Mouse (Mus musculus) stomach, embryonic 16.5 days (tissue): ENCODE data around the gene Usp5. TPM values are rescaled to one million over a fixed set of nuclear protein-coding genes. Genes with fewer than 3 reads are reported as not detected.
A peak's percentile ranks its signal among the peaks of the same experiment; 100 is the strongest.

Experiments
- ATAC-seq: fragments of 200-750 bp; cut with Nextera tagmentation; 2 replicates; pipeline ENCODE4 v1.8.0; 2017; ENCODE audit warnings: moderate number of reproducible peaks, moderate TSS enrichment; ENCODE audit not compliant: insufficient read depth, low FRiP score
- H3K27ac ChIP-seq: fragments of 300-500 bp; sonication (generic); 2 replicates; pipeline ENCODE4 v1.5.1; 2014; ENCODE audit warnings: low read length
- H3K27me3 ChIP-seq: fragments of 300-500 bp; sonication (generic); 2 replicates; pipeline ENCODE4 v1.6.1; 2014; ENCODE audit warnings: low read length, control low read depth, mixed read lengths; ENCODE audit not compliant: control insufficient read depth, insufficient read depth
- H3K36me3 ChIP-seq: fragments of 300-500 bp; sonication (generic); 2 replicates; pipeline ENCODE4 v1.6.1; 2014; ENCODE audit warnings: low read length; ENCODE audit not compliant: control insufficient read depth, insufficient read depth
- H3K4me1 ChIP-seq: fragments of 300-500 bp; sonication (generic); 2 replicates; pipeline ENCODE4 v1.6.1; 2014; ENCODE audit warnings: low read length, control low read depth, mixed read lengths; ENCODE audit not compliant: control insufficient read depth, insufficient read depth
- H3K4me2 ChIP-seq: fragments of 300-500 bp; sonication (generic); 2 replicates; pipeline ENCODE4 v1.6.1; 2014; ENCODE audit warnings: low read depth, low read length, mixed read lengths
- H3K4me3 ChIP-seq: fragments of 300-500 bp; sonication (generic); replicated peaks from 2 replicates; pipeline ENCODE4 v1.5.1; 2014; ENCODE audit warnings: mild to moderate bottlenecking, low read length
- H3K9ac ChIP-seq: fragments of 300-500 bp; sonication (generic); 2 replicates; pipeline ENCODE4 v1.6.1; 2014; ENCODE audit warnings: low read length
- H3K9me3 ChIP-seq: fragments of 300-500 bp; sonication (generic); replicated peaks from 2 replicates; pipeline ENCODE4 v1.6.1; 2016; ENCODE audit warnings: low read length, control low read depth; ENCODE audit not compliant: control insufficient read depth
- WGBS: fragments of 180-500 bp; shearing (Covaris S2); extraction: QIAGEN DNeasy Blood & Tissue Kit; methylation state at CpG from one replicate; pipeline ENCODE4 v1.1.7; 2014; 5-methylcytosine and 5-hydroxymethylcytosine counted together
- polyA plus RNA-seq: library from polyadenylated mRNA; unstranded; fragments of >200 nt; fragmentation: Nextera tagmentation; extraction: Ambion mirVana; gene quantifications from 2 replicates; pipeline ENCODE4 v1.2.1, GENCODE M21; 2015

Usp5 gene
- polyA plus RNA-seq, 1 experiment from 2014 or later: 128 TPM

GRCm38 (mm10) chr6:124767920-124768703 lies 61.2 kb downstream of the Usp5 start:
- no peak overlapping the region for H3K27ac ChIP-seq
- H3K36me3 ChIP-seq: no peaks in the 10 kb centered on the region
- H3K27me3 ChIP-seq: no peaks in the 10 kb centered on the region
- ATAC-seq: peak; percentile 30; the same call in 1 of the 2 replicates
- H3K4me3 ChIP-seq: peak overlapping the region; percentile 66
- H3K4me2 ChIP-seq: peak overlapping the region; percentile 94
- H3K9ac ChIP-seq: peak overlapping the region; percentile 48
- 33% methylated on average over 19 of the region's 19 CpGs for WGBS
- peaks cover 15% of the 10 kb centered on the region for H3K4me1 ChIP-seq
- no peaks in the 10 kb centered on the region for H3K9me3 ChIP-seq

GRCm38 (mm10) chr6:124767536-124767919 lies 61.8 kb downstream of the Usp5 start:
- H3K9me3 ChIP-seq: no peaks in the 10 kb centered on the region
- H3K27me3 ChIP-seq: no peaks in the 10 kb centered on the region
- ATAC-seq: no peak
- 52% methylated on average over 4 of the region's 4 CpGs for WGBS
- H3K9ac ChIP-seq: peak overlapping the region; percentile 48
- H3K36me3 ChIP-seq: no peaks in the 10 kb centered on the region
- no peak overlapping the region for H3K4me3 ChIP-seq
- H3K27ac ChIP-seq: no peak overlapping the region
- H3K4me2 ChIP-seq: 0 out of 2 replicates have a peak overlapping the region, but pooled peaks have one; percentile 94
- H3K4me1 ChIP-seq: peaks cover 15% of the 10 kb centered on the region

GRCm38 (mm10) chr6:124765951-124766350 lies 63.3 kb downstream of the Usp5 start:
- H3K36me3 ChIP-seq: no peaks in the 10 kb centered on the region
- no peaks in the 10 kb centered on the region for H3K27me3 ChIP-seq
- peaks cover 15% of the 10 kb centered on the region for H3K4me1 ChIP-seq
- no peak overlapping the region for H3K4me2 ChIP-seq
- ATAC-seq: no peak
- WGBS: 82% methylated on average over 7 of the region's 7 CpGs
- no peak overlapping the region for H3K27ac ChIP-seq
- H3K4me3 ChIP-seq: no peak overlapping the region
- no peak overlapping the region for H3K9ac ChIP-seq
- no peaks in the 10 kb centered on the region for H3K9me3 ChIP-seq

Other genes starting within 250 kb of the Usp5 start
- not detected in 2 replicates for gene C1s2, start 193.4 kb downstream of the Usp5 start, polyA plus RNA-seq
- gene Lpcat3, start 166.5 kb downstream of the Usp5 start, polyA plus RNA-seq: 84.1 and 86.8 TPM in 2 replicates
- gene Emg1, start 117.3 kb downstream of the Usp5 start, polyA plus RNA-seq: 167 and 175 TPM in 2 replicates
- gene Phb2, start 117.1 kb downstream of the Usp5 start, polyA plus RNA-seq: 282 and 303 TPM in 2 replicates
- 19.6 and 20.1 TPM in 2 replicates for gene Ptpn6, start 90.8 kb downstream of the Usp5 start, polyA plus RNA-seq
- 352 and 357 TPM in 2 replicates for gene Grcc10, start 88.1 kb downstream of the Usp5 start, polyA plus RNA-seq
- gene Gm45234, start 73.5 kb downstream of the Usp5 start, polyA plus RNA-seq: not detected in 2 replicates
- 12.2 and 13.1 TPM in 2 replicates for gene Atn1, start 73.0 kb downstream of the Usp5 start, polyA plus RNA-seq
- 9.3 and 9.8 TPM in 2 replicates for gene Eno2, start 59.8 kb downstream of the Usp5 start, polyA plus RNA-seq
- 0.53 and 0.65 TPM in 2 replicates for gene Lrrc23, start 49.8 kb downstream of the Usp5 start, polyA plus RNA-seq
- 14.8 and 15.1 TPM in 2 replicates for gene Spsb2, start 20.8 kb downstream of the Usp5 start, polyA plus RNA-seq
- gene Tpi1, start 15.2 kb downstream of the Usp5 start, polyA plus RNA-seq: 938 and 959 TPM in 2 replicates
- 129 and 138 TPM in 2 replicates for gene Cdca3, start 63 bp upstream of the Usp5 start, polyA plus RNA-seq
- gene Gnb3, start 10.8 kb upstream of the Usp5 start, polyA plus RNA-seq: 0.66 and 1.5 TPM in 2 replicates
- 9.9 and 11.5 TPM in 2 replicates for gene P3h3, start 28.3 kb upstream of the Usp5 start, polyA plus RNA-seq
- gene Gpr162, start 34.5 kb upstream of the Usp5 start, polyA plus RNA-seq: 1.1 and 1.7 TPM in 2 replicates
- 0.46 TPM in 2 replicates for gene Cd4, start 58.7 kb upstream of the Usp5 start, polyA plus RNA-seq
- gene Lag3, start 82.2 kb upstream of the Usp5 start, polyA plus RNA-seq: 1.2 and 1.3 TPM in 2 replicates
- gene Ptms, start 90.6 kb upstream of the Usp5 start, polyA plus RNA-seq: 177 and 180 TPM in 2 replicates
- gene Mlf2, start 101.9 kb upstream of the Usp5 start, polyA plus RNA-seq: 283 and 299 TPM in 2 replicates
- gene Cops7a, start 136.1 kb upstream of the Usp5 start, polyA plus RNA-seq: 140 and 156 TPM in 2 replicates
- 4.0 and 4.2 TPM in 2 replicates for gene Pianp, start 167.2 kb upstream of the Usp5 start, polyA plus RNA-seq
- 9.3 and 12.8 TPM in 2 replicates for gene Zfp384, start 179.7 kb upstream of the Usp5 start, polyA plus RNA-seq
- 114 and 115 TPM in 2 replicates for gene Ing4, start 210.3 kb upstream of the Usp5 start, polyA plus RNA-seq
- gene Acrbp, start 220.2 kb upstream of the Usp5 start, polyA plus RNA-seq: 10.6 and 12.9 TPM in 2 replicates
- gene Lpar5, start 238.4 kb upstream of the Usp5 start, polyA plus RNA-seq: 9.5 and 13.6 TPM in 2 replicates